Mouse (Mus musculus) ovary, postnatal 14 days (tissue): ENCODE measurements around the gene Tfeb.

Source experiments
- DNase-seq: peaks from one replicate; pipeline ENCODE4 v3.0.0; 2022; ENCODE audit warnings: low spot score

The Tfeb gene

GRCm38 (mm10) chr17:47712889-47713571, 23.8 kb upstream of the Tfeb start:
- DNase-seq: no peak

GRCm38 (mm10) chr17:47715037-47715436, 21.8 kb upstream of the Tfeb start:
- no peak for DNase-seq

GRCm38 (mm10) chr17:47721183-47721582, 15.6 kb upstream of the Tfeb start:
- DNase-seq: no peak

- DNase-seq: no peak
Observed at GRCm38 (mm10) chr17:47726566-47726965, 10.3 kb upstream of the Tfeb start, which contains the start of gene Pgc. Gene Pgc, plus strand, starts transcription at chr17:47726842.

- DNase-seq: no peak
Observed at GRCm38 (mm10) chr17:47730633-47731575, 5.9 kb upstream of the Tfeb start.

- no peak for DNase-seq
Observed at GRCm38 (mm10) chr17:47735553-47736100, 1.2 kb upstream of the Tfeb start.

- DNase-seq: peak; percentile 79
Observed at GRCm38 (mm10) chr17:47737271-47738065, 638 bp downstream of the Tfeb start.

GRCm38 (mm10) chr17:47738066-47738878, 1.4 kb downstream of the Tfeb start:
- DNase-seq: peak; percentile 39

- DNase-seq: no peak
Observed at GRCm38 (mm10) chr17:47738879-47739798, 2.3 kb downstream of the Tfeb start.

- DNase-seq: no peak
Observed at GRCm38 (mm10) chr17:47740186-47740585, 3.4 kb downstream of the Tfeb start.

- DNase-seq: no peak
Observed at GRCm38 (mm10) chr17:47742991-47743734, 6.3 kb downstream of the Tfeb start.

- no peak for DNase-seq
Observed at GRCm38 (mm10) chr17:47744086-47744485, 7.3 kb downstream of the Tfeb start.

GRCm38 (mm10) chr17:47744746-47745368, 8.0 kb downstream of the Tfeb start:
- no peak for DNase-seq

GRCm38 (mm10) chr17:47748791-47749553, 12.1 kb downstream of the Tfeb start:
- no peak for DNase-seq

GRCm38 (mm10) chr17:47749626-47750025, 12.8 kb downstream of the Tfeb start:
- DNase-seq: no peak

GRCm38 (mm10) chr17:47750101-47750500, 13.3 kb downstream of the Tfeb start:
- no peak for DNase-seq

- DNase-seq: no peak
Observed at GRCm38 (mm10) chr17:47751811-47752210, 15.0 kb downstream of the Tfeb start.
